ENCODE assay signal across 8 mouse cellular contexts in the genomic region with DNA sequence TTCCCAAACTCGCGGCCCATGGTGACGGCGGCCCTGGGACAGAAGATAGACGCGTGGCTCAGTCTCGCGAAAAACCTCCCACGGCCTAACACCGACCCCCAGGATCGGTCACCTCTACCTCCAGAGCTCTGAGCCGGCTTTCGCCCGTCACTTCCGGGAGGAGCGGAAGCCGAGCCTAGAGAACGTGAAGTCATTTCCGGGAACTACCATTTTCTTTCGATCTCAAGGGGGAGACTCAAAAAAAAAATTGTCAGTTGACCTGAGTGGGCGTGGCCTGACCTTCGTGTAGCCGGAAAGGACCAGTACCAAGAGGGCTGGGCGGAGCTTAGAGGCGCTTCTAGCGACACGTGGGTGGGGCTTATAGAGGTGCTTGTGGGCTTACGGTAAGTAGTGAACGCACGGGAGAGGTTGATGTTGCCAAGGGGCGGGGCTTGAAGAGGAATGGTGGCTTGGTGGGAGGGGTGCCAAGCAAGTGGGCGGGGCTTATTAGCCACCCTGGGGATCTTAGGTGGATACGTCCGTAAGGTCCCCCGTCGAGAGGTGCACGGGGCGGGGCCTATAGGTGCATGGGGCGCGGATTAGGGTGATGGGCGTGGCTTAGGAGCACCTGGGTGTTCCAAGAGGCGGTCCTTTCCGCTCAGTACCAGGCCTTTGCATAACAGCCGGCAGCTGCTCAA. TPM values are rescaled to one million over a fixed set of nuclear protein-coding genes. Genes with fewer than 3 reads are reported as not detected.
DNase-seq lines count a peak whose midpoint lies in the region; ATAC-seq and TF ChIP-seq lines count a peak whose summit lies in the region.

Uqcrq (minus strand) TSS at position 162 of the 677 bp plus-strand sequence.
Gdf9 (plus strand) TSS at position 354 of the 677 bp plus-strand sequence.

- peaks cover 5% of the 10 kb centered on the region for H3K4me1 ChIP-seq in cortical plate, adult 2 months (ENCODE audit: control insufficient read depth, insufficient read depth, low read length)
- peaks cover 61% of the 10 kb centered on the region for H3K4me1 ChIP-seq in megakaryocyte, embryonic 14.5 days

- H3K4me3 ChIP-seq in cortical plate, adult 2 months (ENCODE audit: insufficient read depth, low read length): peak within 1 kb of the TSS; percentile 74
- H3K4me3 ChIP-seq in megakaryocyte, embryonic 14.5 days (replicated peaks): peak within 1 kb of the TSS; percentile 98

- peak; percentile 100 for DNase-seq in gastrocnemius, adult 8-10 months (ENCODE audit: low spot score in 2 of 2)
- peak; percentile 98 for DNase-seq in hindlimb bud, embryonic 11.5 days (ENCODE audit: extremely low spot score, low read depth, low spot score)
- DNase-seq in left cerebral cortex, adult 8-10 months (ENCODE audit: low spot score in 2 of 2): peak; percentile 99 to 100
- peak; percentile 99 to 100 for DNase-seq in right cerebral cortex, postnatal 10 days (ENCODE audit: low spot score in 2 of 2)
- peak; percentile 97 for DNase-seq in urinary bladder, postnatal 25 days (ENCODE audit: low spot score)

- peaks cover 25% of the 10 kb centered on the region for H3K36me3 ChIP-seq in megakaryocyte, embryonic 14.5 days (replicated peaks; ENCODE audit: low read length)

- peak; percentile 91 for ATAC-seq in activated CD4-positive, CD25-positive, alpha-beta regulatory T cell, adult 4 months

- no peaks in the 10 kb centered on the region for H3K9me3 ChIP-seq in megakaryocyte, embryonic 14.5 days

- H3K27me3 ChIP-seq in megakaryocyte, embryonic 14.5 days (replicated peaks): no peaks in the 10 kb centered on the region

- TF ChIP-seq CTCF in cortical plate, adult 2 months (IDR thresholded peaks at IDR 0.05; ENCODE audit: extremely low read depth, insufficient read depth, low read length): no peak

- peak within 1 kb of the TSS; percentile 86 for H3K27ac ChIP-seq in cortical plate, adult 2 months (ENCODE audit: insufficient read depth, low read length)

- TF ChIP-seq POLR2A in cortical plate, adult 2 months (IDR thresholded peaks at IDR 0.05; ENCODE audit: extremely low read depth, insufficient read depth, low read length): peak; percentile 84

RNA-seq across cellular contexts. Expression of gene Uqcrq, which starts in this region (rescaled TPM):
- polyA plus RNA-seq in activated CD4-positive, CD25-positive, alpha-beta regulatory T cell, adult 4 months (2017; shearing (Covaris generic)): 100 to 1,000 TPM; 427 to 519 TPM
- 413 and 414 TPM in 2 replicates for polyA plus RNA-seq in cortical plate, adult 2 months (2012; rRNA removed)
- 1,000 to 10,000 TPM; 1,108 to 1,285 (median 1,159) TPM for total RNA-seq in gastrocnemius, adult 8-10 months (2022)
- total RNA-seq in left cerebral cortex, adult 8-10 months (2022): 100 to 1,000 TPM; 385 to 410 (median 407) TPM
- 84.7 and 161 TPM in 2 replicates for polyA plus RNA-seq in megakaryocyte, embryonic 14.5 days (2012; ENCODE audit: insufficient read depth, low replicate concordance)

RNA-seq across cellular contexts. Expression of gene Gdf9, which starts in this region (rescaled TPM):
- polyA plus RNA-seq in activated CD4-positive, CD25-positive, alpha-beta regulatory T cell, adult 4 months (2017; shearing (Covaris generic)): under 1 TPM in 1 of 2 experiments, not detected in 1; 0.37 TPM
- 2.2 and 2.3 TPM in 2 replicates for polyA plus RNA-seq in cortical plate, adult 2 months (2012; rRNA removed)
- total RNA-seq in gastrocnemius, adult 8-10 months (2022): under 1 TPM; 0.27 to 0.56 (median 0.28) TPM
- total RNA-seq in left cerebral cortex, adult 8-10 months (2022): 1 to 10 TPM in 1 of 4 experiments, under 1 TPM in 3; 0.42 to 1.8 (median 0.86) TPM
- 0.77 TPM in 1 of 2 replicates, not detected in the other for polyA plus RNA-seq in megakaryocyte, embryonic 14.5 days (2012; ENCODE audit: insufficient read depth, low replicate concordance)

Comparison
In these comparisons a context has a peak if more than half of its experiments do, and no peak if none do; other contexts are left out.
1. Peak in every context shown above with its lines: DNase-seq, ATAC-seq, H3K4me3 ChIP-seq and H3K27ac ChIP-seq.